Comparison of ENCODE assay signal across 8 mouse cellular contexts in genomic region chr1:127107485-127107884, GRCm38 (mm10).
DNase-seq lines count a peak whose midpoint lies in the region; ATAC-seq and TF ChIP-seq lines count a peak whose summit lies in the region.

No protein-coding gene starts in this region.

- peak; percentile 23 for DNase-seq in gastrocnemius, adult 2 months
- DNase-seq in gastrocnemius, postnatal 36 days: no peak
- peak; percentile 8 for DNase-seq in NIH3T3 (ENCODE audit: low read depth)
- peak; percentile 17 to 68 for DNase-seq in frontal cortex, adult 2 months (ENCODE audit: extremely low spot score in 1 of 2, low spot score in 1 of 2)
- peak; percentile 23 to 65 for DNase-seq in left cerebral cortex, adult 9 months (ENCODE audit: low spot score in 2 of 2)
- DNase-seq in urinary bladder, postnatal 14 days (ENCODE audit: low spot score): no peak

- H3K27ac ChIP-seq in gastrocnemius, adult 2 months: no peak overlapping the region

- intact Hi-C loops in gastrocnemius, adult 2 months (cut with DNase I): no loop called here
- intact Hi-C loops in gastrocnemius, postnatal 36 days (cut with DNase I): no loop called here

- H3K4me3 ChIP-seq in gastrocnemius, adult 2 months: no peak overlapping the region

- no peak for ATAC-seq in erythroblast, adult 5-6 weeks (replicated peaks; ENCODE audit: low FRiP score, poor library complexity, severe bottlenecking)
- no peak for ATAC-seq in granulocyte monocyte progenitor cell, adult 5-6 weeks (replicated peaks; ENCODE audit: poor library complexity, severe bottlenecking)

- no peak for TF ChIP-seq CTCF in gastrocnemius, adult 2 months (IDR thresholded peaks at IDR 0.05)

Comparison
In these comparisons a context has a peak if more than half of its experiments do, and no peak if none do; other contexts are left out.
1. DNase-seq: peak in gastrocnemius, adult 2 months (single experiment), NIH3T3 (single experiment), frontal cortex, adult 2 months (2 of 2) and left cerebral cortex, adult 9 months (2 of 2); none in gastrocnemius, postnatal 36 days (0 of 2) and urinary bladder, postnatal 14 days (single experiment).